Mouse (Mus musculus) cerebellum, postnatal 4 days (tissue): ENCODE measurements around the gene Olfr1417.
"Not testable (repeated sequence)": the region's sequence is repeated elsewhere in the genome, so short reads cannot be mapped to it uniquely, and the experiment has no call there.

Experiments used
- DNase-seq, 2 experiments: peaks; one replicate each; pipeline ENCODE4 v3.0.0; 2022; ENCODE audit warnings: low spot score in 2 of 2, mixed read lengths in 1 of 2

Gene Olfr1417

GRCm38 (mm10) chr19:11839119-11839518 is at the start of gene Olfr1417:
TSS of gene Olfr1417 (minus strand) at chr19:11839219.
- no peak for DNase-seq

GRCm38 (mm10) chr19:11886265-11886664 is 47.2 kb upstream of the Olfr1417 start, which contains the start of gene Olfr1420:
TSS of gene Olfr1420 (plus strand) at chr19:11886565.
- no peak for DNase-seq

DNA sequence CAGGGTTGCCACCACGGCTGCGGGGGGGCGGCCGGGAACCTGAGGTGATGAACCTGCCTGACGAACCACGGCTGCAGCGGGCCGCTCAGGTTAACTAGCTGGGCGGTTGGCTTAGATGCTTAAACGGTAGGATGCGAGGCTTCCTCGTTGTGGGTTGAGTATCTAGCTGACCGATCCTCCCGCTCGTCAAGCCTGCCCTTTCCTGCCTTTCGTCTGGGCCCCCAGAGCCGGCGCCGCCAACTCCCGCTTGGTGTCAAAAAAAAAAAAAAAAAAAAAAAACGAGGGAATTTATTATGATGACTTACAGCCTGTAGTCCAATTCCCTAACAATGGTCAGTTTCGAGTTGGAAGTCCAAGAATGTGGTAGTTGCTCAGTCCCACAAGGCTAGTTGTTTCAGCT is 39.4 kb upstream of the Olfr1417 start:
- not testable (repeated sequence) for DNase-seq

DNA sequence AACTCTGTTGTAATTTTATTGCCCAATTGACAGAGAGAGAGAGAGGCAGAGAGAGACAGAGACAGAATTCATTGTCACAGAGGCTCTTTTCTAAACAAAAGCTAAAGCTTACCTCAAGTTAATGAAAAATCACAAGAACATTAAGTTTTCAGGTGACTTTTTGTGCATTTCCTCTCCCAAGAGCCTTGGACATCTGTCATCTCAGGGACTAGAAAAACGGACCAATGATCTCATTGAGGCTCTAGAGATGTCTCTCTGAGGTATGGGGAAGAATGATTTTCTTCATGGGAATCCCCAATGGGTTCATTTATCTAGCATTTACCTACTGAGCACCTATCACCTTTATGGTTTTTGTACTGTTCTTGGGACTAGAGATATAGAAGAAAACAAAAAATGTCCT is 36.0 kb upstream of the Olfr1417 start, which contains the start of gene Olfr1419:
Gene Olfr1419, minus strand, starts transcription at position 101 of the 400 bp plus-strand sequence.
- no peak for DNase-seq

DNA sequence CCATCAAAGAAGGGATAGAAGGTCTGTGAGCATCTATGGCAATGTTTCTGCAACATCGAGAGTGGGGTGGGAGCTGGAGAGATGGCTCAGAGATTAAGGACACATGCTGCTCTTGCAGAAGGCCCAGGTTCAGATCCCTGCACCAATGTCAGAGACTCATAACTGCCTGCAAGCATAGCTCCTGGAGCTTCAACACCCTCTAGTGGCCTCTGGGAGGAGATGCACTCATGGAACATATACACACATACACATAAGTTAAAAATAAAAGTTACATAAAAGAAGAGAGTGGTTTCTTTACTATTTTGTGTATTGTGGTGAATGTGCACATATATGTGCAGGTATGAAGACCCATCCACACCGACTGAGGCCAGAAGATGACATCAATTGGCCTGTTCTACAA is 28.8 kb upstream of the Olfr1417 start:
- no peak for DNase-seq

DNA sequence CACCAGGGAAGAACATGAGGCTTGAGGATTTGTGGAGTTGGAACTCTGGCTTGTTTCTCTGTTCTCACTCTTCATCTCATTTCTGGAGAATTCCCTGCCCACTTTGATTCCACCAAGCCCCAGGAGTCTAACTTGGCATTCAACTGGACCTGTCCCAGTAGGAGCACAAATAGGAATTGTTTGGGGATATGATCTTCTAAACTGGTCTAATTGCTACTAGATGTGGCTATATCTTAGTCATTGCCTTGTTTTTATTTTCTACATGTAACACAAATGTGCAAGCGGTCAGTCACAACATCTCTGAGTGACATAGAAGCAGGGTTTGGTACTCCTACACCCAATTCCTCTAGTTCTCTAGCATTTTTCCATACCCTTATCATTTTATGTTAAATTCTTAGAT is 21.9 kb upstream of the Olfr1417 start, which contains the start of gene Olfr1418:
Gene Olfr1418, minus strand, starts transcription at position 101 of the 400 bp plus-strand sequence.
- DNase-seq = no peak

GRCm38 (mm10) chr19:11856506-11856905 is 17.5 kb upstream of the Olfr1417 start:
- DNase-seq = no peak

- DNase-seq = no peak
Measured at GRCm38 (mm10) chr19:11854821-11855220, 15.8 kb upstream of the Olfr1417 start.

- no peak for DNase-seq
Measured at GRCm38 (mm10) chr19:11852652-11853051, 13.6 kb upstream of the Olfr1417 start.

DNA sequence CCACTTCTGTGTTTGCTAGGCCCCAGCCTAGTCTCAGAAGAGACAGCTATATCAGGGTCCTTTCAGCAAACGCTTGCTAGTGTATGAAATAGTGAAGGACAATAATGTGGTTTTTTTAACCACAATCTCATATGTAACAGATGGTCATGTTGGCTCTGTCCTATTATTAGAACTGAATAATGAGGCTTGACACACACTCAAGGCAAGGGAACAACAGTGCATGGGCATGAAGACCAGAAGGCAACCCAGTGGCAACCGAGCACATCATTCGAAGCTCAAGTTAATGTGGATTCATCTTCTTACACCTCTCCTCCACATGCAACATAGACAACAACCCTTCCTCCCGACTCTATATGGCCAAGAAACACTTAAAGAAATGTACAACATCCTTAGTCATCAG is 7.3 kb upstream of the Olfr1417 start:
- DNase-seq = no peak

GRCm38 (mm10) chr19:11823346-11824065 is 15.5 kb downstream of the Olfr1417 start:
- no peak for DNase-seq

DNA sequence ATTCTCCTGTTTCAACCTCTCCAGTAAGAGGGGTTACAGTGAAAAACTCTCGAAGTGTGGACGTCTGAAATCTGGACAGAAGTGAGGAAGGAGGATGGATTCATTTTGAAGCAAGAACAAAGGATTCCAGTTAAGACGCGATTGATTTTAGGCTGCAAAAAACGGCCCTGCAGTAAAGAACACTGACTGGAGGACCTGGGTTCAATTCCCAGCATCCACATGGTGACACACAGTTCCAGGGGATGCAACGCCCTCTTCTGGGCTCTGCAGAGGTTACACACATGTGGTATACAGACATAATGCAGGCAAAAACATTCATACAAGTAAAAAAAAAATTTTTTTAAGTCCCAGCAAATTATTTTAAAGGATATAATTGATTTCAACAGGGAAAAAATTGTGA is 18.8 kb downstream of the Olfr1417 start:
- DNase-seq = no peak

DNA sequence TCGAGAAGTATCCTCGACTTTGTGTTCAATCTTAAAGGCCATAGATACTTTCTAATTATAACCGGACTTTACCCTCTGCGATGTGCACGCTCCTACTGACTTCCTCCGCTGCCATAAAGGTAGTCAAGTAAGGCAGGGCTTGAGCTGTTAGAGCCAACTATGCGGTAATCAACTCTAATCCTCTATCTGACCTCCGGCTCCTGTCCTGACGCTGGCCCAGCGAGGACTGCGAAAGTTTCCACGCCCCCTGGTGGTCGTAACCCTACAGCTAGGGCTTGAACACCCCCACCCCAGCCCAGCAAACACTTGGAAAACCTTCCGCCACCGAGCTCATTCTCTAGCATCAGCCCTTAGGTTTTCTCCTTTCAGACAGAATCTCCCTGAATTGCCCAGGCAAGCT is 19.2 kb downstream of the Olfr1417 start:
- peak; percentile 71 to 84 for DNase-seq

- no peak for DNase-seq
Measured at GRCm38 (mm10) chr19:11819143-11819700, 19.8 kb downstream of the Olfr1417 start, which contains the start of gene Stx3. TSS of gene Stx3 (minus strand) at chr19:11819403.

- peak; percentile 23 for DNase-seq
Measured at GRCm38 (mm10) chr19:11818199-11819142, 20.5 kb downstream of the Olfr1417 start.

DNA sequence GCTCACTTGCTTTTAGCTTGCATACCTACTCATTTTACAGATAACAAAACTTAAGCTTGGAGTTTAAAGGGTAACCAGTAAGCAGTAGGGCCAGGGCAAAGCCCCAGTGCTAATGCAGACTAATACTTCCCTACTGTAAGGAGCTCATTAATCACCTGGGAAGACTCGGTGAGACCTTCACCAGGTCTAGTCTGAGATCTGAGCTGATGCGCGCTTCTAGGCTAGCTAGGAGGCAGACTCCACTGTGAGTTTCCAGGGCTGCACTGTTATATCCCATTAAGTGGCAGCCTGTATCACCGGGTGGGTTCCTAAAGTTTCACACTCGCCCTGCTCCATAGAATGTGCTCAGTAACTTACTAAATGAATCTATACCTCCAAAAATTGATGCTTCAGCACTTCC is 21.4 kb downstream of the Olfr1417 start:
- no peak for DNase-seq

DNA sequence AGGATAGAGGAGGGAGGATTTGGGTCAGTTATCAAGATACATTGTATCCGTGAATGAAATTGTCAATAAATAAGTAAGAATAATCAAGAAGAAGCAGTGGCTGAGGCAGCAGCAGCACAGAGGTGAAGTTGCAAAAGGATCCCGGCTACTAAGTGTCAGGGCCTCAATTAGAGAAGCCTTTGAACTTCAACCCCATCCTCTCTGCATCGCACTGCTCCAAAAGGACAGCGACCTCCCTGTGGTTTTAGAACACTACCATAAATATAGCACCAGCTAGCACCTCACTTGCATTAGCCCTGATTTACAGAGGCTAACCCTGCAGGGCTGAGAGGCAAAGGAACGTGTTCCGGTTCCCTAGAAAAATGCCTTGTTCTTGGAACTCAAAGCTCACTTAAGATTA is 22.3 kb downstream of the Olfr1417 start:
- no peak for DNase-seq

DNA sequence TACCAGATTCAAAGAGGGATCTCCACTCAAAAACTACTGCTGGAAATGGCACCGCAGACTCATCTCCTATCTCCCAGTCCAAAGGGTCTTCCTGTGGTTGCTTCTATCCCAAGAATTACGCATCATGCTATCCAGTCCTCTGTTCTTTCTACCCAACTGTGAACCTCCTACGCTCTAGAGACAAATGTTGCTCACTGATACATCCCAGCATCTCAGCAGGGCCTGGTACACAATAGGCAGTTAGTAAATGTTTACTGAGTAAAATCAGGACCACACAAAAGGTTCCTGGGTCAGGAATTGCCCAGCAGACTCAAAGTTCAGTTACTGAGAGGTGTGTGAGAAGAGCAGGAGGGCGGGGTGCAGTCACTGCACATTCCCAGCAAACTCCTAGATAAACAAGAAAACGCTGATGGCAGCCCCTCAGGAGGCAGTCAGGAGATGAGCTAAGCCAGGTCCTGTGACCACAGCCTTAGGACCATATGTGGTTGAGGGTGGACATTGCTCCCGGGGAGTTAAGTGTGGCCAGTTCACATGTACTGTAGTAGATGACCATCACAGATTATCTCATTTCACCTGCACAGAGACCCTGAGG is 24.2 kb downstream of the Olfr1417 start:
- DNase-seq = no peak

GRCm38 (mm10) chr19:11813649-11814048 is 25.4 kb downstream of the Olfr1417 start:
- DNase-seq = no peak

DNA sequence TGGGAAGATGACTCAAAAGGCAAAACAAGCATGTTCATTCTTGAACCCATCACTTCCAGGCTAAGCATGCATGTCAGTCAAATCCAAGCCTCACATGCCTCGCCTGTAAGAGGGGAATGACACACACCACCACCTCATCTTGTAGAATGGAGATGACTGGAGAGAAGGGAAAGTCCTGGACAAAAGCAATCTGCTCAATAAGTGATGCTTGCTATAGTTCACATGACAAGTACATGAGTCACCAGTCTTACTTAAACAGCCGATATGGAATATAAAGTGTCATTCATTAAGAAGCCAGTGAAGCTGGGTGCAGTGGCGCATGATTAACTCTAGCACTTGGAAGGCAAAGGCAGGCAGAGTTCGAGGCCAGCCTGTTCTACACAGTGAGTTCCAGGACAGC is 25.9 kb downstream of the Olfr1417 start:
- DNase-seq = no peak

GRCm38 (mm10) chr19:11811688-11812365 is 27.2 kb downstream of the Olfr1417 start:
- no peak for DNase-seq
